ENCODE assay signal across 9 mouse cellular contexts in genomic region chr17:27513916-27514762, GRCm38 (mm10). TPM values are rescaled to one million over a fixed set of nuclear protein-coding genes. Genes with fewer than 3 reads are reported as not detected.
DNase-seq lines count a peak whose midpoint lies in the region; ATAC-seq and TF ChIP-seq lines count a peak whose summit lies in the region.
"Had no signal": no experiment of that assay in that cellular context is flagged by ENCODE, and none has a peak within 500 bp of the region (broad histone marks: within the 10 kb centered on the region; RNA-seq: fewer than 3 reads in every experiment).

No protein-coding gene starts in this region.

- no peak for TF ChIP-seq EP300 in heart, postnatal 0 days (IDR thresholded peaks at IDR 0.05; ENCODE audit: low read depth)

- DNase-seq in heart, adult 11 months, result no peak
- DNase-seq in ZHBTc4 (ENCODE audit: low read depth, low spot score), result peak; percentile 29
- no peak for DNase-seq in heart, postnatal 0 days (ENCODE audit: low spot score)
- no peak for DNase-seq in midbrain, postnatal 0 days (ENCODE audit: low spot score)
- no peak for DNase-seq in frontal cortex, postnatal 14 days (ENCODE audit: low spot score in 2 of 2)
- no peak for DNase-seq in ovary, postnatal 10 days (ENCODE audit: low spot score)
- no peak for DNase-seq in left cerebral cortex, postnatal 25 days (ENCODE audit: low spot score in 2 of 2)

- H3K27me3 ChIP-seq in heart, embryonic 15.5 days, result peaks cover 100% of the 10 kb centered on the region
- peaks cover 94% of the 10 kb centered on the region for H3K27me3 ChIP-seq in heart, postnatal 0 days (ENCODE audit: control insufficient read depth, insufficient read depth, low read length)
- no peaks in the 10 kb centered on the region for H3K27me3 ChIP-seq in midbrain, postnatal 0 days (ENCODE audit: insufficient read depth, low read length)

- TF ChIP-seq CTCF in heart, postnatal 0 days (IDR thresholded peaks at IDR 0.05; ENCODE audit: low read depth), result peak; percentile 32; the same call in 1 of the 2 replicates
- TF ChIP-seq CTCF in midbrain, postnatal 0 days (IDR thresholded peaks at IDR 0.05), result peak; percentile 78

- H3K9ac ChIP-seq in heart, embryonic 15.5 days, result no peak overlapping the region; the same call in 1 of the 2 replicates
- H3K9ac ChIP-seq in heart, postnatal 0 days (replicated peaks; ENCODE audit: low read depth, low read length), result no peak overlapping the region
- H3K9ac ChIP-seq in midbrain, postnatal 0 days (replicated peaks; ENCODE audit: low read length, poor library complexity, severe bottlenecking), result no peak overlapping the region

- ATAC-seq in heart, embryonic 15.5 days (replicated peaks; ENCODE audit: insufficient number of reproducible peaks, insufficient read depth, low FRiP score, low read depth), result 0 out of 2 replicates have a peak, but pooled peaks have one; percentile 24
- no peak for ATAC-seq in heart, postnatal 0 days (ENCODE audit: insufficient read depth, low read depth)
- ATAC-seq in midbrain, postnatal 0 days (ENCODE audit: low FRiP score), result no peak

- intact Hi-C loops in left cerebral cortex, postnatal 25 days (cut with DNase I), result loop anchor here (5.0 kb wide), 2 partner anchors 122 to 322 kb away; no protein-coding TSS in a partner anchor

- WGBS in heart, embryonic 15.5 days, result 33% methylated on average over 27 of the region's 27 CpGs
- 36% methylated on average over 27 of the region's 27 CpGs for WGBS in heart, postnatal 0 days
- 31% methylated on average over 27 of the region's 27 CpGs for WGBS in midbrain, postnatal 0 days

- peak overlapping the region; percentile 99 for H3K4me2 ChIP-seq in heart, embryonic 15.5 days
- H3K4me2 ChIP-seq in heart, postnatal 0 days (ENCODE audit: low read depth, low read length), result no peak overlapping the region
- peak overlapping the region; percentile 86 for H3K4me2 ChIP-seq in midbrain, postnatal 0 days (ENCODE audit: low read depth, low read length, poor library complexity, severe bottlenecking)

- no peak overlapping the region for H3K27ac ChIP-seq in heart, embryonic 15.5 days
- no peak overlapping the region for H3K27ac ChIP-seq in heart, postnatal 0 days (ENCODE audit: low read depth)
- H3K27ac ChIP-seq in midbrain, postnatal 0 days (ENCODE audit: low read depth, low read length), result no peak overlapping the region

- H3K36me3 ChIP-seq in heart, embryonic 15.5 days, result no peaks in the 10 kb centered on the region
- no peaks in the 10 kb centered on the region for H3K36me3 ChIP-seq in heart, postnatal 0 days (replicated peaks; ENCODE audit: control insufficient read depth, insufficient read depth, low read length)
- H3K36me3 ChIP-seq in midbrain, postnatal 0 days (ENCODE audit: insufficient read depth, low read length), result no peaks in the 10 kb centered on the region

- H3K4me1 ChIP-seq in heart, embryonic 15.5 days (replicated peaks), result peaks cover 24% of the 10 kb centered on the region
- peaks cover 4% of the 10 kb centered on the region; the same call in 1 of the 2 replicates for H3K4me1 ChIP-seq in heart, postnatal 0 days (ENCODE audit: control insufficient read depth, insufficient read depth)
- H3K4me1 ChIP-seq in midbrain, postnatal 0 days (ENCODE audit: insufficient read depth, low read length), result peaks cover 14% of the 10 kb centered on the region; the same call in 1 of the 2 replicates

- no peaks in the 10 kb centered on the region for H3K9me3 ChIP-seq in heart, embryonic 15.5 days (replicated peaks)
- no peaks in the 10 kb centered on the region for H3K9me3 ChIP-seq in heart, postnatal 0 days (replicated peaks; ENCODE audit: control insufficient read depth, low read length)
- no peaks in the 10 kb centered on the region for H3K9me3 ChIP-seq in midbrain, postnatal 0 days (ENCODE audit: low read length)

- peak overlapping the region; percentile 58 for H3K4me3 ChIP-seq in heart, embryonic 15.5 days
- no peak overlapping the region for H3K4me3 ChIP-seq in heart, postnatal 0 days (ENCODE audit: low read depth, low read length)
- peak overlapping the region; percentile 66 for H3K4me3 ChIP-seq in midbrain, postnatal 0 days (ENCODE audit: low read depth, low read length)

RNA-seq across cellular contexts. Expression of gene Grm4, which starts 7.1 kb away (rescaled TPM):
- polyA plus RNA-seq in heart, embryonic 15.5 days (2015; fragmentation: Nextera tagmentation; extraction: Ambion mirVana), result 0.05 and 0.36 TPM in 2 replicates
- not detected in 2 replicates for total RNA-seq in heart, postnatal 0 days (2014; rRNA removed; ENCODE audit: low replicate concordance)
- polyA plus RNA-seq in heart, postnatal 0 days (2015; fragmentation: Nextera tagmentation; extraction: Ambion mirVana), result 0.03 TPM in 1 of 2 replicates, not detected in the other
- 37.6 and 54.0 TPM in 2 replicates for total RNA-seq in midbrain, postnatal 0 days (2014; rRNA removed)
- 11.1 and 12.5 TPM in 2 replicates for polyA plus RNA-seq in midbrain, postnatal 0 days (2015; fragmentation: Nextera tagmentation; extraction: Ambion mirVana)
- 10 to 100 TPM; 21.1 to 30.4 TPM for total RNA-seq in left cerebral cortex, postnatal 25 days (2021)
- total RNA-seq: neutrophil, adult 5-6 weeks had no signal

RNA-seq across cellular contexts. Expression of gene Hmga1, which starts 42.2 kb away (rescaled TPM):
- polyA plus RNA-seq in heart, embryonic 15.5 days (2015; fragmentation: Nextera tagmentation; extraction: Ambion mirVana), result 95.0 and 152 TPM in 2 replicates
- 108 TPM in 2 replicates for total RNA-seq in heart, postnatal 0 days (2014; rRNA removed; ENCODE audit: low replicate concordance)
- 56.7 and 59.7 TPM in 2 replicates for polyA plus RNA-seq in heart, postnatal 0 days (2015; fragmentation: Nextera tagmentation; extraction: Ambion mirVana)
- total RNA-seq in midbrain, postnatal 0 days (2014; rRNA removed), result 135 and 138 TPM in 2 replicates
- polyA plus RNA-seq in midbrain, postnatal 0 days (2015; fragmentation: Nextera tagmentation; extraction: Ambion mirVana), result 144 and 154 TPM in 2 replicates
- 10 to 100 TPM; 47.6 to 52.8 TPM for total RNA-seq in left cerebral cortex, postnatal 25 days (2021)

RNA-seq across cellular contexts. Expression of gene AI413582, which starts 51.4 kb away (rescaled TPM):
- 14.5 and 23.0 TPM in 2 replicates for polyA plus RNA-seq in heart, embryonic 15.5 days (2015; fragmentation: Nextera tagmentation; extraction: Ambion mirVana)
- total RNA-seq in heart, postnatal 0 days (2014; rRNA removed; ENCODE audit: low replicate concordance), result 11.1 and 13.4 TPM in 2 replicates
- 18.5 and 20.1 TPM in 2 replicates for polyA plus RNA-seq in heart, postnatal 0 days (2015; fragmentation: Nextera tagmentation; extraction: Ambion mirVana)
- total RNA-seq in midbrain, postnatal 0 days (2014; rRNA removed), result 70.2 and 80.2 TPM in 2 replicates
- polyA plus RNA-seq in midbrain, postnatal 0 days (2015; fragmentation: Nextera tagmentation; extraction: Ambion mirVana), result 88.8 and 113 TPM in 2 replicates
- 10 to 100 TPM; 92.9 to 97.4 TPM for total RNA-seq in left cerebral cortex, postnatal 25 days (2021)

Comparison
In these comparisons a context has a peak if more than half of its experiments do, and no peak if none do; other contexts are left out.
1. RNA of gene Grm4, which starts 7.1 kb away (total RNA-seq): 37.6 to 54.0 TPM in midbrain, postnatal 0 days and 21.1 to 30.4 TPM in left cerebral cortex, postnatal 25 days; not detected in heart, postnatal 0 days; every median in the first group is over 10 times any median in the second.